Mouse (Mus musculus) heart, embryonic 14.5 days (tissue): Measurements from ENCODE around the gene Slc39a2. TPM values are rescaled to one million over a fixed set of nuclear protein-coding genes. Genes with fewer than 3 reads are reported as not detected.

Source experiments
- ATAC-seq: fragments of 200-750 bp; cut with Nextera tagmentation; 2 replicates; pipeline ENCODE4 v1.8.0; 2017; ENCODE audit warnings: low read depth, moderate TSS enrichment; ENCODE audit not compliant: insufficient number of reproducible peaks, insufficient read depth, low FRiP score
- H3K27ac ChIP-seq, 2 experiments: fragments of 200-500 bp in 1 of 2; fragments of 300-500 bp in 1 of 2; sonication (generic) in 1 of 2; replicated peaks in 1 of 2; 2 replicates each; pipeline ENCODE4 v1.5.1; 2012 to 2014; ENCODE audit warnings: low read depth in 2 of 2, low read length in 2 of 2, control low read depth in 1 of 2, mild to moderate bottlenecking in 1 of 2, mixed read lengths in 1 of 2; ENCODE audit not compliant: control insufficient read depth in 1 of 2, insufficient read depth in 1 of 2
- H3K27me3 ChIP-seq: fragments of 300-500 bp; sonication (generic); 2 replicates; pipeline ENCODE4 v1.6.1; 2014; ENCODE audit warnings: mild to moderate bottlenecking, low read length, control low read depth; ENCODE audit not compliant: control insufficient read depth, insufficient read depth
- H3K36me3 ChIP-seq: fragments of 300-500 bp; sonication (generic); 2 replicates; pipeline ENCODE4 v1.6.1; 2014; ENCODE audit warnings: mild to moderate bottlenecking, control low read depth, low read length, mixed read lengths; ENCODE audit not compliant: control insufficient read depth, insufficient read depth
- H3K4me1 ChIP-seq, 2 experiments: fragments of 200-500 bp in 1 of 2; fragments of 300-500 bp in 1 of 2; sonication (generic) in 1 of 2; 2 replicates each; pipeline ENCODE4 v1.6.1; 2012 to 2014; ENCODE audit warnings: low read length in 2 of 2, control low read depth in 1 of 2, mixed read lengths in 1 of 2; ENCODE audit not compliant: control insufficient read depth in 2 of 2, insufficient read depth in 2 of 2
- H3K4me2 ChIP-seq: fragments of 300-500 bp; sonication (generic); 2 replicates; pipeline ENCODE4 v1.6.1; 2014; ENCODE audit warnings: mild to moderate bottlenecking, low read length
- H3K4me3 ChIP-seq, 2 experiments: fragments of 200-500 bp in 1 of 2; fragments of 300-500 bp in 1 of 2; sonication (generic) in 1 of 2; 2 replicates each; pipeline ENCODE4 v1.5.1; 2012 to 2014; ENCODE audit warnings: low read length in 2 of 2, mild to moderate bottlenecking in 2 of 2, control low read depth in 1 of 2, low read depth in 1 of 2, moderate library complexity in 1 of 2; ENCODE audit not compliant: control insufficient read depth in 1 of 2, insufficient read depth in 1 of 2
- H3K9ac ChIP-seq: fragments of 300-500 bp; sonication (generic); 2 replicates; pipeline ENCODE4 v1.6.1; 2014; ENCODE audit warnings: mild to moderate bottlenecking, low read length
- H3K9me3 ChIP-seq: fragments of 300-500 bp; sonication (generic); 2 replicates; pipeline ENCODE4 v1.6.1; 2016; ENCODE audit warnings: low read length, control low read depth; ENCODE audit not compliant: control insufficient read depth
- WGBS: fragments of 180-500 bp; shearing (Covaris S2); extraction: QIAGEN DNeasy Blood & Tissue Kit; methylation state at CpG from one replicate; pipeline ENCODE4 v1.1.7; 2014; 5-methylcytosine and 5-hydroxymethylcytosine counted together
- polyA plus RNA-seq: library from polyadenylated mRNA; unstranded; fragments of >200 nt; fragmentation: Nextera tagmentation; extraction: Ambion mirVana; gene quantifications from 2 replicates; pipeline ENCODE4 v1.2.1, GENCODE M21; 2014

Gene Slc39a2
- polyA plus RNA-seq, 1 experiment from 2014 or later = 0.20 TPM

DNA sequence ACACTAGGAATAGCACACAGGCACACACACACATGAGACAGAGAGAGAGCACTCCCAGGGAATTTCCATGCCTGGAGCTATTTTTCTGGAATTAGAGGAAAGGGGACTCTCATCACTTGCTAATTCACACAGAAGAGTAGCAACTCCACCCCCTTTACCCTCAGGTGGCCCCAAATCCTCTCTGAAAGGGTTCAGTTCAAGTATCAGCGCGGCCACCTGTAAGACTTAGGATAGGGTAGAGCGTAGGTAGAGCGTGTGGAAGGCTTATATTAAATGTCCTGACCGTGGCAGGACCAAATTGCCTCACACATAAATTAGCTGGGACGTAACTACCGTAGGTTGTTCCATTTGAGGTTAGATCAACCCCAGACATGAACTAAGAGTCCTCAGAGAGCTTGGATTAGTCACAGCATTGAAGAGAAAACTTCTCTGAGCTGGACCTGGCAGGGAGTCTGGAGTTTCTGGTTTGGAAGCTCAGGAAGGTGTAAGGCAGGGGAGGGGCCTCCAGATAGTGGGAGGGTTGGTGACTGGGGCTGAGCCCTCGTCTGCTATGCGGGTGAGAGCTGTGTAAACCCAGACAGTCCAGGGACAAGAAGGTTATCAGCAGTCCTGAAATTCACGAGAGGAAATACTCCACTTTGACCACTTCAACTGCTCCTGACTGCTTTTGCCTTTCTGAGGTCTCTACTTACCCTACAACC, 555 bp downstream of the Slc39a2 start:
- Histone ChIP-seq H3K4me3 (no peak overlapping the region), H3K27me3 (no peaks in the 10 kb centered on the region), H3K36me3 (peaks cover 44% of the 10 kb centered on the region), H3K9ac (no peak overlapping the region), H3K4me1 (peaks cover 7 to 13% of the 10 kb centered on the region in 2 experiments; a peak in 3 of 4 replicates), H3K4me2 (no peak overlapping the region), H3K9me3 (no peaks in the 10 kb centered on the region), H3K27ac (0 out of 4 replicates have a peak overlapping the region, but pooled peaks of 1 of the 2 experiments have one; percentile 19)
- WGBS = 20% methylated on average over 10 of the region's 10 CpGs
- ATAC-seq = no peak

DNA sequence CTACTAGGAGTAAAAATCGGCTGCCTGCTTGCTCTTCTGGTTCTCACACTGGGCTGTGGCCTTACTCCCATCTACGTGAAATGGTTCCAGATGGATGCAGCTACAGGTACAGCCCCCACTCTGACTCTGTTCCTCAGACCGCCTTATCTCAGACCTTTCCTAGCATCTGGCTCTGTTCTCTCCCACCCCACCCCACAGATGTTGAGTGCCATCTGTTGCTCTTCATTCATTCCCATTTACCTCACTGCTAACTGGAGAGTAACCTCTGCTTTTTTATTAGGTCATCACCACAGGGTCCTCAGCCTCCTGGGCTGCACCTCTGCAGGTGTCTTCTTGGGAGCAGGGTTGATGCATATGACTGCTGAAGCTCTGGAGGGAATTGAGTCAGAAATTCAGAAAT, 1.1 kb downstream of the Slc39a2 start:
- peaks cover 38% of the 10 kb centered on the region for H3K36me3 ChIP-seq
- ATAC-seq = no peak
- no peaks in the 10 kb centered on the region for H3K9me3 ChIP-seq
- peaks cover 7 to 13% of the 10 kb centered on the region in 2 experiments; a peak in 3 of 4 replicates for H3K4me1 ChIP-seq
- no peak overlapping the region for H3K4me3 ChIP-seq
- no peak overlapping the region for H3K9ac ChIP-seq
- 0 out of 4 replicates have a peak overlapping the region, but pooled peaks of 1 of the 2 experiments have one; percentile 19 for H3K27ac ChIP-seq
- H3K27me3 ChIP-seq = no peaks in the 10 kb centered on the region
- H3K4me2 ChIP-seq = no peak overlapping the region
- 27% methylated on average over 3 of the region's 3 CpGs for WGBS

DNA sequence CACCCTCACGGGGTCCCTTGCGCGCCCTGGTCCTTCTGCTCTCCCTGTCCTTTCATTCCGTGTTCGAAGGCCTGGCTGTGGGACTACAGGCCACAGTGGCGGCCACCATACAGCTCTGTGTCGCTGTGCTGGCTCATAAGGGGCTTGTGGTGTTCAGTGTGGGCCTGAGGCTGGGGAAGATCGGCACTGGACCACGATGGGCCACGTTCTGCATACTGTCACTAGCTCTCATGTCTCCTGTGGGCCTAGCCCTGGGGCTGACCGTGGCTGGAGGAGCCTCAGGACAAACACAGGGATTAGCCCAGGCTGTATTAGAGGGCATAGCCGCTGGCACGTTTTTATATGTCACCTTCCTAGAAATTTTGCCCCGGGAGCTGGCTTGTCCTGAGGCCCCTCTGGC, 2.4 kb downstream of the Slc39a2 start:
- ATAC-seq = no peak
- H3K4me2 ChIP-seq = no peak overlapping the region
- H3K9me3 ChIP-seq = no peaks in the 10 kb centered on the region
- peaks cover 7 to 13% of the 10 kb centered on the region in 2 experiments; a peak in 3 of 4 replicates for H3K4me1 ChIP-seq
- 79% methylated on average over 14 of the region's 14 CpGs for WGBS
- peaks cover 26% of the 10 kb centered on the region for H3K36me3 ChIP-seq
- H3K27me3 ChIP-seq = no peaks in the 10 kb centered on the region
- H3K9ac ChIP-seq = no peak overlapping the region
- H3K4me3 ChIP-seq = no peak overlapping the region
- no peak overlapping the region for H3K27ac ChIP-seq

DNA sequence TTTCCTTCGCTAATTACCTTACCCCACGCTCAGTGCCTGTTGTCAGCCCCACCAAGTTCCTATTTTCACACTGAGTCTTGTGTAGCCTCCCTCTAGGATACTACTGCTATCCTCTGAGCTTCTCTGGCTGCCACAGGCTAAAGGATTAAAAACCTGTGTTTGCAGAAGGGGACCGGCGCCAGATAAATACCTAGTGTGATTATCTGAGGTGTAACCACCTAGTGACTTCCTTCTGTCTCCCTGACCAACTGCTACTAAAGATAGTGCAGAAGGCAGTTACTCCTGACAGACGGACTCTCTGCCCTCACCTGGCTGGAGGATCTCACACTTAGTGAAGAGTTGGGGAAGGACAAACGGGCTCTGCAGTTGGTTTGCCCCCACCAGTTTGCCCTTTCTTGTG, 3.3 kb downstream of the Slc39a2 start:
- Histone ChIP-seq H3K27me3 (no peaks in the 10 kb centered on the region), H3K4me2 (no peak overlapping the region), H3K4me3 (no peak overlapping the region), H3K36me3 (peaks cover 16% of the 10 kb centered on the region), H3K9ac (no peak overlapping the region), H3K27ac (no peak overlapping the region), H3K9me3 (no peaks in the 10 kb centered on the region), H3K4me1 (peaks cover 7 to 13% of the 10 kb centered on the region in 2 experiments; a peak in 3 of 4 replicates)
- no peak for ATAC-seq
- WGBS = 68% methylated on average over 6 of the region's 6 CpGs

DNA sequence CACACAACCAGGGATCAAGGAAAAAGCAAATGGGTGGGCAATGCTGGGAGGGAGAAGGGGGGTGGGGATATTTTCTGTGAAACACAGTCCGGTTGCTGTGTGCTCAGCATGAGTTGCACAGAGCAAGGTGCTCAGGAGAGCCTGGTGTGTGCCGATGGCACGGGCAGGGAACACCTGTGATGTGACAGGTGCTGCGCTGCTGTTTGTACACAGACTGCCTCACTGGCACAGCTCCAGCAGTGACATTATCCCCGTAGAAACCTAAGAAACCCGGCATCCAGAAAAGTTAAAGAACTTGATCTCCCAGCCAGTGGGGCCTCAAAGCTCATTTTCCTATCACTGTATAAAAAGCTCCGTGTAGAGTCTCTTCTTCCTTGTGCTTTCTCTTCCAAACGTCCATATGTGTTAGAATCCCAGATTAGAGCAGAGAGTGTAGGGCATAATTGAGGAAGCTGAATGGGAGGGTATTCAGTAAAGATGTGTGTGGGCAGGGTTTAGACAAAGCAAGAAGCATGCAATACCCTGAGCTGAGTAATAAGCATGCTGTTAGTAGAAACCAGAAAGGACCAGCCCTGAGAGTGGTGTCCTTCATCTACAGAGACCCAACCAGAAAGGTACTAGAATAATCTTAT, 4.0 kb downstream of the Slc39a2 start:
- no peaks in the 10 kb centered on the region for H3K9me3 ChIP-seq
- ATAC-seq = no peak
- H3K9ac ChIP-seq = no peak overlapping the region
- peaks cover 7 to 13% of the 10 kb centered on the region in 2 experiments; a peak in 3 of 4 replicates for H3K4me1 ChIP-seq
- H3K27ac ChIP-seq = no peak overlapping the region
- H3K36me3 ChIP-seq = peaks cover 10% of the 10 kb centered on the region
- no peak overlapping the region for H3K4me2 ChIP-seq
- 73% methylated on average over 8 of the region's 8 CpGs for WGBS
- no peak overlapping the region for H3K4me3 ChIP-seq
- no peaks in the 10 kb centered on the region for H3K27me3 ChIP-seq

DNA sequence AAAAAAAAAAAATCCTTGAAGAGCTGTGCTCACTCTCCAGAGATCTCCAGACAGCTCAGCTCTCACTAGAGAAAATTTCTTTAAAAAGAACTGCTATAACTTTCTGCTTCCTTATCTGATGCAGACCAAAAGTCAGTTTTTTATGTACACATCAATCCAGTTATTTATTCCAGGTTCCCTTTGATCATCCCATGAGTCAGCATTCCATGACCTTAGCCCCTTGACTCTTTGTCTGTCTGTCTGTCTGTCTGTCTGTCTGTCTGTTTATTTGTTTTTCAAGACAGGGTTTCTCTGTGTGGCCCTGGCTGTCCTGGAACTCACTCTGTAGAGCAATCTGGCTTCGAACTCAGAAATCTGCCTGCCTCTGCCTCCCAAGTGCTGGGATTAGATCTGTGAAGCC, 6.7 kb downstream of the Slc39a2 start:
- no peak for ATAC-seq
- Histone ChIP-seq H3K27me3 (no peaks in the 10 kb centered on the region), H3K27ac (no peak overlapping the region), H3K4me3 (no peak overlapping the region), H3K4me2 (no peak overlapping the region), H3K9ac (no peak overlapping the region), H3K4me1 (peaks cover 7% of the 10 kb centered on the region in 2 experiments), H3K36me3 (peaks cover 5% of the 10 kb centered on the region; the same call in 1 of the 2 replicates), H3K9me3 (no peaks in the 10 kb centered on the region)
- 92% methylated on average over 1 of the region's 1 CpGs for WGBS

DNA sequence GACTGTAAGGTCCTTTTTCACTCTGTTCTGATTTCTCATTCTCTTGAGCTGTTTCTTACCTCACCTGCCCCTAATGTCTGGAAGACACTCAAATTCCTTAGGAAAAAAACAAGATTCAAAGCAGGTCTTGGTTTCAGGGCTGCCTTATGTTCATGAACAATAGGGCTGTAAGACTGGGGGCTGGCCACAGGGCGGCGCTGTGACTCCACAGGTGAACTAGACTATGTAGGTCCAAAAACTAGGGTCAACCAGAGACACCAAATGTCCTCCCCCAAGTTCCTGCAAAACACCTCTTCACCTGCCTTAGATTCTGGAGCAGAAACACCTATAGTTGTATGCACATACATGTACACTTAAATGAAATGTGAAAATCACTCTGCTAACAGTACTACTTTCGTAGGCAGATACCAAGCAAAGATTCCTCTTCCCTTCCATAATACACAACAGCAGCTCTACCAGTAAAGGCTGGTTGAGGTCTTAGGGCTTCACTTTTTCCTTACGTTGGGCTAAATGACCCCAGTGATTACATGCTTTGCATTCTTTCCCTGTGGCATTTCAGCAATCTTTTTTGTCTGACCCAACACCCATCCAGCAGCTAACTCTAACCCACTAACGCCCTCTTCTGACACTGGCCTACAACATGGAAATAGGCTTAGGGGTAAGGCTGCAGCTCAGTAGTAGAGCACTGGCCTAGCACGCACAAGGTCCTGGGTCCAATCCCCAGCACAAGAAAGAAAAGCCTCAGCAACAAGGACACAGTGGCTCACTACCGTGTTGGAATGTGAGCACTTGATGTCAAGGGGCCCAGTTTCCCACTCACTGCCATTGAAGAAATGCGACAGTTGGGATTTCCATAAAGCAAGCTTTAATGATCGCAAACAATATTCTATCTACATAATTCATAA, 10.4 kb downstream of the Slc39a2 start:
- Histone ChIP-seq H3K27ac (no peak overlapping the region; a peak in 1 of 4 replicates), H3K27me3 (no peaks in the 10 kb centered on the region), H3K4me1 (peaks cover 18 to 22% of the 10 kb centered on the region in 2 experiments), H3K36me3 (peaks cover 40% of the 10 kb centered on the region), H3K9ac (no peak overlapping the region), H3K4me2 (no peak overlapping the region), H3K9me3 (no peaks in the 10 kb centered on the region), H3K4me3 (no peak overlapping the region)
- ATAC-seq = peak; percentile 32; the same call in 1 of the 2 replicates
- WGBS = 35% methylated on average over 9 of the region's 9 CpGs
